Mouse (Mus musculus) C2C12 (cell line): ENCODE measurements at regions not wholly inside any gene's neighbourhood (a gene's known extent, or its start where the extent isn't known, plus 50 kb on each side); places are given as distances from the start of the nearest gene placed in this dataset.

Source experiments
- H3K27me3 ChIP-seq: one replicate; pipeline ENCODE4 v1.6.1; 2011; ENCODE audit not compliant: control insufficient read depth, insufficient read depth, insufficient read length
- H3K36me3 ChIP-seq: one replicate; pipeline ENCODE4 v1.6.1; 2011; ENCODE audit not compliant: control insufficient read depth, insufficient read depth
- H3K4me3 ChIP-seq: one replicate; pipeline ENCODE4 v1.5.1; 2011; ENCODE audit warnings: mild to moderate bottlenecking, control low read depth; ENCODE audit not compliant: poor library complexity, insufficient read depth, severe bottlenecking
- H3K79me2 ChIP-seq: one replicate; pipeline ENCODE4 v1.6.1; 2011; ENCODE audit not compliant: control insufficient read depth, insufficient read depth
- H3K79me3 ChIP-seq: one replicate; pipeline ENCODE4 v1.6.1; 2011; ENCODE audit warnings: low read depth, control low read depth
- H3ac ChIP-seq: one replicate; pipeline ENCODE3; 2011; ENCODE audit warnings: low read depth; ENCODE audit not compliant: control insufficient read depth, insufficient read length
- CEBPB ChIP-seq: IDR thresholded peaks from one replicate; pipeline ENCODE4 v1.6.1; 2011; ENCODE audit warnings: low read depth, mild to moderate bottlenecking, control low read depth, moderate library complexity
- CTCF ChIP-seq: IDR thresholded peaks from one replicate; pipeline ENCODE4 v1.5.1; 2011; ENCODE audit not compliant: control insufficient read depth, insufficient read depth, insufficient read length
- FOSL1 ChIP-seq: IDR thresholded peaks from one replicate; pipeline ENCODE4 v1.8.0; 2011; ENCODE audit warnings: mild to moderate bottlenecking, low read length; ENCODE audit not compliant: poor library complexity, insufficient read depth, severe bottlenecking
- MAX ChIP-seq: IDR thresholded peaks from one replicate; pipeline ENCODE4 v1.6.1; 2011; ENCODE audit warnings: mild to moderate bottlenecking, control low read depth
- MYOD1 ChIP-seq: IDR thresholded peaks from one replicate; pipeline ENCODE4 v1.6.1; 2011; ENCODE audit warnings: low read depth; ENCODE audit not compliant: control insufficient read depth, insufficient read length
- MYOG ChIP-seq: IDR thresholded peaks from one replicate; pipeline ENCODE4 v1.6.1; 2011; ENCODE audit not compliant: control insufficient read depth, insufficient read length; ENCODE audit errors: extremely low read depth
- USF1 ChIP-seq: IDR thresholded peaks from one replicate; pipeline ENCODE4 v1.6.1; 2011; ENCODE audit warnings: low read depth, mild to moderate bottlenecking, control low read depth, moderate library complexity

DNA sequence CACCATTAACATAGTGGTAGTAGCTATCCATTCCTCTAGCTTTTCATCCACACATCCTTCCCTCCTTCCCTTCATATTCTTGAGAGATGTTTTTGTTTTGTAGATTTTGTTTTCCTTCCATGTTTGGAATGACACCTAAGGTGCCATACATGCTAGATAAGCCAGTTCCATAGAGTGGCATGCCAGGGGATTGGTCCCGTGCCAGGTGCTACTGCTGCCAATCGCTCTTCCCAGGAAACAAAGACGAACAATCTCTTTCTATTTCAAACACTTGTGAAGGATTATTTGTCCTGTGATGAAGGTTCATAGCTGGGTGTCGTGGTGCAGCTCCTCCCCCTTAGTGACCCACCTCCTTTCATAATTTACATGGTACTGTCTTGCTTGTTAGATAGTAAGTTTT, 194.1 kb upstream of the Jag1 start:
- no peak overlapping the region for H3ac ChIP-seq
- no peaks in the 10 kb centered on the region for H3K79me3 ChIP-seq
- no peak for TF ChIP-seq CEBPB
- no peak for TF ChIP-seq CTCF
- H3K27me3 ChIP-seq, result no peaks in the 10 kb centered on the region
- no peak overlapping the region for H3K4me3 ChIP-seq
- H3K36me3 ChIP-seq, result no peaks in the 10 kb centered on the region
- no peaks in the 10 kb centered on the region for H3K79me2 ChIP-seq

DNA sequence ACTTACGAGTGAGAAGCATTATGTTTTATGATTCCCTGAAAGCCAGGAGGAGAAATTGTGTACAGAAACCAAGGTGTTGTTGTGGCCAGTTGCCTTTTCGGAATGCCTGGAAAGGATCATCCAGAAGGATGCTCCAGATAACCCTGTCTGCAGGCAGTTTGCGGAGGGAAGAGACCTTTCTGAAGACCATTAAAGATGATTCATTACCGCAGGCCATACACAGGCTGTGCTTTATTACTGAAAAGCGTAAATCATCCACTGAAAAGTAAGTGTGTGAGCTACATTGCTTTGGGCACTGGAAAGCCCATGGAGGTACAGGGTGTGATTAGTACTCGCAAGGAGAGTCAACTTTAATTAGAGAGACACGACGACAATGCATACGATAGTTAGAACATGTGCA, 191.7 kb upstream of the Jag1 start:
- Histone ChIP-seq H3K4me3 (no peak overlapping the region), H3K79me2 (no peaks in the 10 kb centered on the region)
- TF ChIP-seq MAX, result no peak
- no peak for TF ChIP-seq CEBPB
- no peak for TF ChIP-seq CTCF
- no peak for TF ChIP-seq FOSL1
- TF ChIP-seq MYOD1, result no peak
- TF ChIP-seq USF1, result no peak
- no peak for TF ChIP-seq MYOG

GRCm38 (mm10) chr2:137301474-137302267, 185.2 kb upstream of the Jag1 start:
- no peak for TF ChIP-seq USF1
- no peak for TF ChIP-seq CEBPB
- TF ChIP-seq MAX, result no peak
- no peak for TF ChIP-seq MYOD1
- TF ChIP-seq FOSL1, result no peak

More for the DNA sequence above, 191.7 kb upstream of the Jag1 start:
- no peaks in the 10 kb centered on the region for H3K36me3 ChIP-seq
- no peaks in the 10 kb centered on the region for H3K79me3 ChIP-seq
- H3ac ChIP-seq, result no peak overlapping the region
- no peaks in the 10 kb centered on the region for H3K27me3 ChIP-seq

GRCm38 (mm10) chr2:137289231-137289630, 172.8 kb upstream of the Jag1 start:
- Histone ChIP-seq H3K79me3 (no peaks in the 10 kb centered on the region), H3K4me3 (no peak overlapping the region), H3ac (no peak overlapping the region), H3K27me3 (no peaks in the 10 kb centered on the region), H3K36me3 (no peaks in the 10 kb centered on the region), H3K79me2 (no peaks in the 10 kb centered on the region)
- no peak for TF ChIP-seq MYOG
- no peak for TF ChIP-seq USF1
- TF ChIP-seq CTCF, result no peak
- TF ChIP-seq MAX, result no peak
- TF ChIP-seq MYOD1, result no peak
- no peak for TF ChIP-seq FOSL1
- no peak for TF ChIP-seq CEBPB

More at GRCm38 (mm10) chr2:137301474-137302267, 185.2 kb upstream of the Jag1 start:
- Histone ChIP-seq H3K36me3 (no peaks in the 10 kb centered on the region), H3K4me3 (no peak overlapping the region), H3K27me3 (no peaks in the 10 kb centered on the region), H3K79me3 (no peaks in the 10 kb centered on the region), H3K79me2 (no peaks in the 10 kb centered on the region), H3ac (no peak overlapping the region)

DNA sequence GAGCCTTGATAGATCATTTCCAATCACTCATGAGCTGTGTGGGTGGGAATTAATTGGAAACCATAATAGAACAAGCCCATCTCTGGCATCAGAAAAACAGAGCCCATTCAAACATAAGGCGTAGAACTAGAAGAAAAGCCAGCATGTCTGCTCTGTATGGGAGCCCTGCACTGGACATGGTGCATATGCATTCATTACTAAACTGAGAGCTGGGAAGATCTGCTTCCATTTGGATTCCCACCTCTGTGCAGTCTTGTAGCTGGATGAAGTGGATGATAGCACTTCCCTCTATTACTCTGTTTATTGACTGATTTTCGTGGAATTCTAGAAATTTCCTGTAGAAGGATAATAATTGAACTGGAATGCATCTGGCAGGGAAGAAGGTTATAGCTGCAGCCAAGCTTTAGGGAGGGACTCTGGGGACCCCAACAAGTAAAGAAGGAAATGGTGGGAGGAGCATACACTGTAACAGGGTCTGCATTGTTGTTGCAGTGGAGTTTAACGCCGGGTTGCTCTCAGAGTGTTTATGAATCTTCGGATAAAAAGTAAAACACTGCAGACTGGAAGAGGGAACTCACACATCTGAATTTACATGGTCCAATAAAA, 155.2 kb upstream of the Jag1 start:
- TF ChIP-seq FOSL1 (no peak), MAX (no peak), CEBPB (no peak), MYOD1 (no peak), CTCF (no peak), USF1 (no peak), MYOG (no peak)
- no peaks in the 10 kb centered on the region for H3K79me3 ChIP-seq
- H3ac ChIP-seq, result no peak overlapping the region
- no peak overlapping the region for H3K4me3 ChIP-seq
- no peaks in the 10 kb centered on the region for H3K36me3 ChIP-seq
- no peaks in the 10 kb centered on the region for H3K27me3 ChIP-seq
- H3K79me2 ChIP-seq, result no peaks in the 10 kb centered on the region

- H3K79me2 ChIP-seq, result no peaks in the 10 kb centered on the region
- H3K36me3 ChIP-seq, result no peaks in the 10 kb centered on the region
- no peaks in the 10 kb centered on the region for H3K79me3 ChIP-seq
- H3K27me3 ChIP-seq, result no peaks in the 10 kb centered on the region
- TF ChIP-seq MYOD1, result no peak
- TF ChIP-seq MYOG, result no peak
- TF ChIP-seq MAX, result no peak
- no peak for TF ChIP-seq FOSL1
- no peak for TF ChIP-seq CTCF
- no peak for TF ChIP-seq USF1
- TF ChIP-seq CEBPB, result no peak
- no peak overlapping the region for H3ac ChIP-seq
- H3K4me3 ChIP-seq, result no peak overlapping the region
Measured at GRCm38 (mm10) chr2:137262911-137263310, 146.5 kb upstream of the Jag1 start.
